Mouse (Mus musculus) liver, embryonic 14.5 days (tissue): ENCODE measurements around the gene Ston2. TPM values are rescaled to one million over a fixed set of nuclear protein-coding genes. Genes with fewer than 3 reads are reported as not detected.

ENCODE experiments used
- ATAC-seq: fragments of 200-750 bp; cut with Nextera tagmentation; 2 replicates; pipeline ENCODE4 v1.8.0; 2017; ENCODE audit warnings: moderate number of reproducible peaks, mild to moderate bottlenecking, moderate library complexity; ENCODE audit not compliant: insufficient read depth
- DNase-seq, 3 experiments: peaks; one replicate each; pipeline ENCODE4 v3.0.0-alpha.2; 2012 to 2013; ENCODE audit warnings: low read depth in 3 of 3, low spot score in 3 of 3
- H3K27ac ChIP-seq: fragments of 300-500 bp; sonication (generic); 2 replicates; pipeline ENCODE4 v1.5.1; 2014; ENCODE audit warnings: moderate library complexity, mild to moderate bottlenecking, control low read depth, inconsistent platforms
- H3K27me3 ChIP-seq: fragments of 300-500 bp; sonication (generic); 2 replicates; pipeline ENCODE4 v1.6.1; 2014; ENCODE audit warnings: mild to moderate bottlenecking, low read length, moderate library complexity; ENCODE audit not compliant: control insufficient read depth, insufficient read depth
- H3K36me3 ChIP-seq: fragments of 300-500 bp; sonication (generic); replicated peaks from 2 replicates; pipeline ENCODE4 v1.6.1; 2014; ENCODE audit warnings: low read depth; ENCODE audit not compliant: control insufficient read depth, insufficient read depth
- H3K4me1 ChIP-seq, 2 experiments: fragments of 200-500 bp in 1 of 2; fragments of 300-500 bp in 1 of 2; sonication (generic) in 1 of 2; replicated peaks; 2 replicates each; pipeline ENCODE4 v1.6.1; 2012 to 2014; ENCODE audit warnings: antibody characterized with exemption in 1 of 2, inconsistent platforms in 1 of 2, low read length in 1 of 2; ENCODE audit not compliant: control insufficient read depth in 2 of 2, insufficient read depth in 2 of 2
- H3K4me2 ChIP-seq: fragments of 300-500 bp; sonication (generic); 2 replicates; pipeline ENCODE4 v1.6.1; 2014; ENCODE audit warnings: low read depth, mild to moderate bottlenecking, control low read depth, moderate library complexity
- H3K4me3 ChIP-seq, 2 experiments: fragments of 200-500 bp in 1 of 2; fragments of 300-500 bp in 1 of 2; sonication (generic) in 1 of 2; 2 replicates each; pipeline ENCODE4 v1.5.1; 2012 to 2014; ENCODE audit warnings: low read depth in 2 of 2, low read length in 2 of 2, mild to moderate bottlenecking in 2 of 2, control low read depth in 1 of 2, inconsistent platforms in 1 of 2, moderate library complexity in 1 of 2; ENCODE audit not compliant: insufficient read depth in 1 of 2
- H3K9ac ChIP-seq: fragments of 300-500 bp; sonication (generic); replicated peaks from 2 replicates; pipeline ENCODE4 v1.6.1; 2014; ENCODE audit warnings: mild to moderate bottlenecking, control low read depth, moderate library complexity
- H3K9me3 ChIP-seq: fragments of 300-500 bp; sonication (generic); 2 replicates; pipeline ENCODE4 v1.6.1; 2016; ENCODE audit warnings: low read length, mixed read lengths; ENCODE audit not compliant: control insufficient read depth
- CTCF ChIP-seq: IDR thresholded peaks from 2 replicates; pipeline ENCODE4 v1.5.1; 2016; ENCODE audit warnings: antibody characterized with exemption, low read depth, control low read depth
- EP300 ChIP-seq: IDR thresholded peaks from 2 replicates; pipeline ENCODE4 v1.6.1; 2016; ENCODE audit warnings: antibody characterized with exemption, low read depth
- WGBS: fragments of 180-500 bp; shearing (Covaris S2); extraction: QIAGEN DNeasy Blood & Tissue Kit; methylation state at CpG from one replicate; pipeline ENCODE4 v1.1.7; 2014; ENCODE audit not compliant: insufficient replicate concordance; 5-methylcytosine and 5-hydroxymethylcytosine counted together
- polyA plus RNA-seq, 2 experiments: library from polyadenylated mRNA; depleted of rRNA in 1 of 2; stranded (reverse) in 1 of 2; unstranded in 1 of 2; fragments of >200 nt; fragmentation: Nextera tagmentation in 1 of 2; extraction: Ambion mirVana in 1 of 2; gene quantifications; 2 replicates each; pipeline versions ENCODE4 v1.2.1 to v1.2.3; 2012 to 2014

The Ston2 gene
- polyA plus RNA-seq, 2 experiments: 15.4 to 26.6 TPM

GRCm38 (mm10) chr12:91696231-91696630, 92.0 kb downstream of the Ston2 start:
- DNase-seq (peak in 1 of 3 experiments; percentile 39), ATAC-seq (peak; percentile 80)
- no peak overlapping the region for H3K4me2 ChIP-seq
- H3K9ac ChIP-seq: no peak overlapping the region
- peaks cover 3 to 11% of the 10 kb centered on the region in 2 experiments; a peak in 3 of 4 replicates for H3K4me1 ChIP-seq
- H3K4me3 ChIP-seq: no peak overlapping the region
- TF ChIP-seq CTCF (no peak), EP300 (peak; percentile 23; the same call in 1 of the 2 replicates)
- no peaks in the 10 kb centered on the region for H3K27me3 ChIP-seq
- WGBS: 75% methylated on average over 4 of the region's 4 CpGs
- H3K9me3 ChIP-seq: no peaks in the 10 kb centered on the region
- no peaks in the 10 kb centered on the region; the same call in 1 of the 2 replicates for H3K36me3 ChIP-seq
- H3K27ac ChIP-seq: no peak overlapping the region

- no peak overlapping the region for H3K4me3 ChIP-seq
- TF ChIP-seq CTCF: no peak
- TF ChIP-seq EP300: no peak
- H3K4me2 ChIP-seq: no peak overlapping the region
- no peaks in the 10 kb centered on the region; the same call in 1 of the 2 replicates for H3K36me3 ChIP-seq
- no peaks in the 10 kb centered on the region for H3K27me3 ChIP-seq
- no peaks in the 10 kb centered on the region for H3K9me3 ChIP-seq
- H3K27ac ChIP-seq: no peak overlapping the region
- WGBS: 77% methylated on average over 4 of the region's 4 CpGs
- DNase-seq: no peak
- ATAC-seq: no peak
- H3K4me1 ChIP-seq: peaks cover 3 to 11% of the 10 kb centered on the region in 2 experiments; a peak in 3 of 4 replicates
- no peak overlapping the region for H3K9ac ChIP-seq
Measured at GRCm38 (mm10) chr12:91695761-91696160, 92.4 kb downstream of the Ston2 start.

- H3K9ac ChIP-seq: no peak overlapping the region
- WGBS: 69% methylated on average over 4 of the region's 4 CpGs
Measured at GRCm38 (mm10) chr12:91694748-91695147, 93.4 kb downstream of the Ston2 start.

GRCm38 (mm10) chr12:91693566-91693965, 94.6 kb downstream of the Ston2 start:
- Histone ChIP-seq H3K36me3 (no peaks in the 10 kb centered on the region), H3K4me1 (0 out of 4 replicates have a peak, but pooled peaks cover 0 to 4% of the 10 kb centered on the region in 2 experiments), H3K4me2 (no peak overlapping the region), H3K9ac (no peak overlapping the region), H3K4me3 (no peak overlapping the region), H3K27me3 (no peaks in the 10 kb centered on the region), H3K9me3 (no peaks in the 10 kb centered on the region), H3K27ac (no peak overlapping the region)
- TF ChIP-seq CTCF: no peak
- TF ChIP-seq EP300: no peak
- WGBS: 79% methylated on average over 7 of the region's 7 CpGs
- ATAC-seq: no peak
- DNase-seq: no peak

More at GRCm38 (mm10) chr12:91694748-91695147, 93.4 kb downstream of the Ston2 start:
- Histone ChIP-seq H3K27me3 (no peaks in the 10 kb centered on the region), H3K4me2 (no peak overlapping the region), H3K9me3 (no peaks in the 10 kb centered on the region), H3K4me3 (no peak overlapping the region), H3K4me1 (peaks cover 2 to 10% of the 10 kb centered on the region in 2 experiments; a peak in 3 of 4 replicates), H3K36me3 (no peaks in the 10 kb centered on the region; the same call in 1 of the 2 replicates), H3K27ac (no peak overlapping the region)
- DNase-seq: no peak
- no peak for TF ChIP-seq EP300
- no peak for TF ChIP-seq CTCF
- no peak for ATAC-seq

GRCm38 (mm10) chr12:91692991-91693390, 95.2 kb downstream of the Ston2 start:
- TF ChIP-seq EP300: no peak
- TF ChIP-seq CTCF: no peak
- Histone ChIP-seq H3K4me1 (0 out of 4 replicates have a peak, but pooled peaks cover 0 to 2% of the 10 kb centered on the region in 2 experiments), H3K4me3 (no peak overlapping the region), H3K36me3 (no peaks in the 10 kb centered on the region), H3K4me2 (no peak overlapping the region), H3K9ac (no peak overlapping the region), H3K27me3 (no peaks in the 10 kb centered on the region), H3K27ac (no peak overlapping the region), H3K9me3 (no peaks in the 10 kb centered on the region)
- WGBS: 74% methylated on average over 3 of the region's 3 CpGs
- DNase-seq (no peak), ATAC-seq (no peak)
